Mouse (Mus musculus): ENCODE measurements around the gene Tex44.
"Not testable (repeated sequence)": the region's sequence is repeated elsewhere in the genome, so short reads cannot be mapped to it uniquely, and the experiment has no call there.

Gene Tex44

GRCm38 (mm10) chr1:86447596-86448171, 21.6 kb downstream of the Tex44 start:
- DNase-seq (ENCODE audit: low spot score in 2 of 2): no peak

- DNase-seq (ENCODE audit: low spot score in 2 of 2): no peak
Observed at GRCm38 (mm10) chr1:86448272-86448671, 22.1 kb downstream of the Tex44 start.

GRCm38 (mm10) chr1:86449966-86450365, 23.8 kb downstream of the Tex44 start:
- DNase-seq (ENCODE audit: low spot score in 2 of 2): no peak

- no peak for DNase-seq (ENCODE audit: low spot score in 2 of 2)
Observed at GRCm38 (mm10) chr1:86452713-86453112, 26.6 kb downstream of the Tex44 start.

GRCm38 (mm10) chr1:86456892-86457581, 30.9 kb downstream of the Tex44 start:
- DNase-seq (ENCODE audit: low spot score in 2 of 2): no peak

GRCm38 (mm10) chr1:86459371-86459770, 33.2 kb downstream of the Tex44 start:
- no peak for DNase-seq (ENCODE audit: low spot score in 2 of 2)

- no peak for DNase-seq (ENCODE audit: low spot score in 2 of 2)
Observed at GRCm38 (mm10) chr1:86464223-86464874, 38.2 kb downstream of the Tex44 start.

GRCm38 (mm10) chr1:86464875-86465224, 38.7 kb downstream of the Tex44 start:
- DNase-seq (ENCODE audit: low spot score in 2 of 2): no peak

- no peak for DNase-seq (ENCODE audit: low spot score in 2 of 2)
Observed at GRCm38 (mm10) chr1:86467416-86467815, 41.3 kb downstream of the Tex44 start.

GRCm38 (mm10) chr1:86469876-86470275, 43.7 kb downstream of the Tex44 start:
- no peak for DNase-seq (ENCODE audit: low spot score in 2 of 2)

- peak in 1 of 2 experiments; percentile 37 for DNase-seq (ENCODE audit: low spot score in 2 of 2)
Observed at GRCm38 (mm10) chr1:86470519-86471181, 44.5 kb downstream of the Tex44 start.

- DNase-seq (ENCODE audit: low spot score in 2 of 2): not testable (repeated sequence)
Observed at GRCm38 (mm10) chr1:86471504-86471961, 45.4 kb downstream of the Tex44 start.

GRCm38 (mm10) chr1:86472197-86472952, 46.2 kb downstream of the Tex44 start:
- no peak for DNase-seq (ENCODE audit: low spot score in 2 of 2)

GRCm38 (mm10) chr1:86473109-86473760, 47.1 kb downstream of the Tex44 start:
- no peak for DNase-seq (ENCODE audit: low spot score in 2 of 2)
